Mouse (Mus musculus) midbrain, postnatal 0 days (tissue): ENCODE measurements at regions not wholly inside any gene's neighbourhood (a gene's known extent, or its start where the extent isn't known, plus 50 kb on each side); places are given as distances from the start of the nearest gene placed in this dataset.
A peak's percentile ranks its signal among the peaks of the same experiment; 100 is the strongest.

Experiments used
- ATAC-seq: fragments of 200-750 bp; cut with Nextera tagmentation; 2 replicates; pipeline ENCODE4 v1.8.0; 2017; ENCODE audit warnings: moderate number of reproducible peaks, mild to moderate bottlenecking, moderate TSS enrichment, moderate library complexity; ENCODE audit not compliant: low FRiP score
- DNase-seq: peaks from one replicate; pipeline ENCODE4 v3.0.0-alpha.2; 2015; ENCODE audit warnings: low spot score
- H3K27ac ChIP-seq: fragments of 300-500 bp; sonication (generic); 2 replicates; pipeline ENCODE4 v1.5.1; 2014; ENCODE audit warnings: low read depth, mild to moderate bottlenecking, low read length, mixed read lengths
- H3K27me3 ChIP-seq: fragments of 300-500 bp; sonication (generic); 2 replicates; pipeline ENCODE4 v1.6.1; 2014; ENCODE audit warnings: low read length, control low read depth, mixed read lengths; ENCODE audit not compliant: insufficient read depth
- H3K36me3 ChIP-seq: fragments of 300-500 bp; sonication (generic); 2 replicates; pipeline ENCODE4 v1.6.1; 2014; ENCODE audit warnings: low read length, control low read depth, mixed read lengths; ENCODE audit not compliant: insufficient read depth
- H3K4me1 ChIP-seq: fragments of 300-500 bp; sonication (generic); 2 replicates; pipeline ENCODE4 v1.6.1; 2014; ENCODE audit warnings: mild to moderate bottlenecking, control low read depth, antibody characterized with exemption, low read length, mixed read lengths; ENCODE audit not compliant: insufficient read depth
- H3K4me2 ChIP-seq: fragments of 300-500 bp; sonication (generic); 2 replicates; pipeline ENCODE4 v1.6.1; 2014; ENCODE audit warnings: low read depth, mild to moderate bottlenecking, low read length, mixed read lengths; ENCODE audit not compliant: poor library complexity, severe bottlenecking
- H3K4me3 ChIP-seq: fragments of 300-500 bp; sonication (generic); 2 replicates; pipeline ENCODE4 v1.5.1; 2014; ENCODE audit warnings: low read depth, mild to moderate bottlenecking, low read length, moderate library complexity
- H3K9ac ChIP-seq: fragments of 300-500 bp; sonication (generic); replicated peaks from 2 replicates; pipeline ENCODE4 v1.6.1; 2014; ENCODE audit warnings: mild to moderate bottlenecking, low read length, moderate library complexity, mixed read lengths; ENCODE audit not compliant: poor library complexity, severe bottlenecking
- H3K9me3 ChIP-seq: fragments of 300-500 bp; sonication (generic); 2 replicates; pipeline ENCODE4 v1.6.1; 2016; ENCODE audit warnings: low read length, control low read depth
- CTCF ChIP-seq: IDR thresholded peaks from 2 replicates; pipeline ENCODE4 v1.5.1; 2016; ENCODE audit warnings: antibody characterized with exemption, mild to moderate bottlenecking
- WGBS: fragments of 180-500 bp; shearing (Covaris S2); extraction: QIAGEN DNeasy Blood & Tissue Kit; methylation state at CpG from one replicate; pipeline ENCODE4 v1.1.7; 2014; 5-methylcytosine and 5-hydroxymethylcytosine counted together

GRCm38 (mm10) chr17:88349825-88350460 lies 90.6 kb upstream of the Foxn2 start:
- Histone ChIP-seq H3K4me3 (no peak overlapping the region), H3K4me2 (no peak overlapping the region), H3K9me3 (no peaks in the 10 kb centered on the region), H3K27me3 (no peaks in the 10 kb centered on the region), H3K36me3 (no peaks in the 10 kb centered on the region), H3K27ac (no peak overlapping the region), H3K4me1 (no peaks in the 10 kb centered on the region), H3K9ac (no peak overlapping the region)
- peak; percentile 47 for DNase-seq
- TF ChIP-seq CTCF = no peak
- ATAC-seq = peak; percentile 60; the same call in 1 of the 2 replicates
- WGBS = 42% methylated on average over 5 of the region's 5 CpGs

DNA sequence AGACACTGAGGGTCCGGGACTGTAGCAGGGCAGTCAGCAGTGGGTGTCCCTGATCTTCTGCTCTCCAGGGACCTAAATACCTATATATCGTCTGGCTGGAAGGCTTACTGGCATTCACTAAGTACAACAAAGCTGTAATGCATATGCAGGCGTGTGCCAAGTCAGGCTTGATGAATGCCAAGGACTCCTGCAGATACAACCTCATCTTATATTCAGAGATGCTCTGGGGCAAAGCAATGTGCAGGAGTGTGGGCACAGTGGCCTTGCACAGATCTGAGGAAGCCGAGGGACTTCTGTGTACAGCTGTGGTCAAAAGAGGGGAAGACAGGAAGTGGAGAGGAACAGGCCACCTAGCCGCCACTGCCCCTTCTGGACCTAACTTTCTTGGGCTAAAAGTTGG lies 89.5 kb upstream of the Foxn2 start:
- no peak for DNase-seq
- Histone ChIP-seq H3K27ac (no peak overlapping the region), H3K4me3 (no peak overlapping the region), H3K27me3 (no peaks in the 10 kb centered on the region), H3K9me3 (no peaks in the 10 kb centered on the region), H3K9ac (no peak overlapping the region), H3K4me1 (no peaks in the 10 kb centered on the region), H3K36me3 (no peaks in the 10 kb centered on the region), H3K4me2 (no peak overlapping the region)
- WGBS = 74% methylated on average over 5 of the region's 5 CpGs
- ATAC-seq = no peak
- no peak for TF ChIP-seq CTCF

DNA sequence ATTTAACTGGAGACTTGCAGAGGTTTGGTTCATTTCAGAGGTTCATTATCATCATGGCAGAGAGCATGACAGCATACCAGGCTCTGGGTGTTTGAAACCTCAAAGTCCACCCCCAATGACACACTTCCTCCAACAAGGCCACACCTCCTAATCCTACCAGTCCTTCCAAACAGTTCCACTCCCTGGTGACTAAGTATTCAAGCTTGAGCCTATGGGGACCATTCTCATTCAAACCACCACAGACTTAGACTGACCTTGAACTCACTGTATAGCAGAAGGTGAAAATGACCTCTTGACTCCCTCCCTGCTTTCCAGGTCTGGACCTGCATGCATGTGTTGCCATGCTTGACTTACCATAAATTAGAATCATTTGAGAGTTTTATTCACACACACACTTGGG lies 87.6 kb upstream of the Foxn2 start:
- Histone ChIP-seq H3K4me3 (no peak overlapping the region), H3K4me1 (no peaks in the 10 kb centered on the region), H3K36me3 (no peaks in the 10 kb centered on the region), H3K4me2 (no peak overlapping the region), H3K27ac (no peak overlapping the region), H3K9me3 (no peaks in the 10 kb centered on the region), H3K9ac (no peak overlapping the region), H3K27me3 (no peaks in the 10 kb centered on the region)
- DNase-seq (no peak), ATAC-seq (no peak)
- TF ChIP-seq CTCF = no peak

DNA sequence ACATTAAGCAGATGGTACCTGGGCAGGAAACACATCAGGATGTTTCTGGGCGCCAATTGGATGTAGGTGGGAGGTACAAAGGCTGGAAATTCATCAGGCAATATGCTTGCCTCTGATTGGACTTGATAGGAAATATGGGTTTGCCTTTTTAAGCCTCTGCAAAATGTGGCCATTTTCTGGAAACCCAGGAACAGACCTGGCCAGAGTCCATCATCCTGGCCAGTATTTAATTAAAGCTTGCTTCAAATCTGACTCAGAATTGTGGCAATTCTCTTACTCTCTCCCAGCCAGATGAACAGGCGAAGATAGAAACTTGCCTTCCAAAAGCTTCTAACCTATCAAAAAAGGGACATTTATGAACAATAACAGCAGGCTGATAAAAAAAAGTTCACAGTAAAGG lies 79.3 kb upstream of the Foxn2 start:
- DNase-seq (no peak), ATAC-seq (no peak)
- Histone ChIP-seq H3K4me2 (no peak overlapping the region), H3K4me1 (no peaks in the 10 kb centered on the region), H3K27ac (no peak overlapping the region), H3K27me3 (no peaks in the 10 kb centered on the region), H3K36me3 (no peaks in the 10 kb centered on the region), H3K9ac (no peak overlapping the region), H3K4me3 (no peak overlapping the region), H3K9me3 (no peaks in the 10 kb centered on the region)
- TF ChIP-seq CTCF = no peak
- 82% methylated on average over 2 of the region's 2 CpGs for WGBS

DNA sequence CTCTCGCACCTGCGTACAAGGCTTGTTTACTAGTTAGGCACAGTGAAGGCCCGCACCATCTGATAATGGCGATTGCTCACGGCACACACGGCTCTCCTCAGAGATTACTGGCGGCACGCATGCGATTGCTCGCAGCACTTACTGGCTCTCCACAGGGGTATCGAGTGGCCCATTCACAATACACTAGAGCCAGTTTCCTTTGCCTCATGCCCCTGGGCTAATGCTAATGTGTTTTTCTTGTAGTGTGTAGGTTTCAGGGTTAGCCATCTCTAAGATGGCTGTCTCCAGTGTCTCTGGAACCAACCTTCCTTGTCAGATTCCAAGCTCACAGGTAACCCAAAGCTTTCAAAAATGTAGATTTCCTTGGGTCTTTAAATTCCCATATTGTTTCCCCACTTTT lies 78.1 kb upstream of the Foxn2 start:
- 73% methylated on average over 11 of the region's 11 CpGs for WGBS
- Histone ChIP-seq H3K9ac (no peak overlapping the region), H3K27ac (no peak overlapping the region), H3K4me1 (no peaks in the 10 kb centered on the region), H3K4me3 (no peak overlapping the region), H3K4me2 (no peak overlapping the region), H3K36me3 (no peaks in the 10 kb centered on the region), H3K9me3 (no peaks in the 10 kb centered on the region), H3K27me3 (no peaks in the 10 kb centered on the region)
- no peak for DNase-seq
- no peak for TF ChIP-seq CTCF
- ATAC-seq = no peak

DNA sequence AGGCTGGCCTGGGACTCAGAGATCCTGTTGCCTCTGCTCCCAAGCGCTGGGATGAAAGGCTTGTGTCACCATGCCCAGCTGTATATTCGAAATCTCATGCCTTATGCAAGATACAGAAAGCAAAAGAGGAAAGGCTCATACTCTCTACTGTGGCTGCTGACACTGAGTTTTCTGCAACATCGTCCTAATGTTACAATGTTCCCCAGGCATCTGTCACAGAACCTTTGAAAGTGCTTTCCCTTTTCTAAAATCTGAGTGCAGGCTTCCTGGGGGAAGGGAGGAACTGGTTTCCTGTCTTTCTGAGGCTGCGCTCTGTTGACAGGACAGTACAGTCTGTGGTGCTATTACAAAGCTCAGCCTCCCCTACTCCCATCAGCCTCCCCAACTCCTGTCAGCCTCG lies 72.6 kb upstream of the Foxn2 start:
- DNase-seq = no peak
- 73% methylated on average over 5 of the region's 5 CpGs for WGBS
- TF ChIP-seq CTCF = no peak

More for the DNA sequence above, 72.6 kb upstream of the Foxn2 start:
- no peaks in the 10 kb centered on the region for H3K27me3 ChIP-seq
- no peak overlapping the region for H3K4me2 ChIP-seq
- H3K4me3 ChIP-seq = no peak overlapping the region
- H3K9me3 ChIP-seq = no peaks in the 10 kb centered on the region
- ATAC-seq = no peak
- no peaks in the 10 kb centered on the region for H3K4me1 ChIP-seq
- no peak overlapping the region for H3K9ac ChIP-seq
- H3K36me3 ChIP-seq = no peaks in the 10 kb centered on the region
- H3K27ac ChIP-seq = no peak overlapping the region
